ENCODE assay signal across 13 mouse cellular contexts in genomic region chr3:97676126-97676525, GRCm38 (mm10). TPM values are rescaled to one million over a fixed set of nuclear protein-coding genes. Genes with fewer than 3 reads are reported as not detected.
"Had no signal": no experiment of that assay in that cellular context is flagged by ENCODE, and none has a peak within 500 bp of the region (broad histone marks: within the 10 kb centered on the region; RNA-seq: fewer than 3 reads in every experiment).

No protein-coding gene starts in this region.

- DNase-seq: retina, postnatal 1 day; right cerebral cortex, adult 18-20 months; right cerebral cortex, postnatal 14 days; right cerebral cortex, postnatal 25 days; right cerebral cortex, postnatal 4 days; spleen, adult 18-20 months; thymus, adult 18-20 months; thymus, adult 2 months; thymus, postnatal 14 days; thymus, postnatal 25 days; thymus, postnatal 36 days; thymus, postnatal 4 days had no signal

RNA-seq across cellular contexts. Expression of gene Gm17651, which starts 1.6 kb away (rescaled TPM):
- total RNA-seq: neutrophil, adult 5-6 weeks had no signal
